Mouse (Mus musculus): ENCODE measurements around the gene Crispld2.

Crispld2 gene

DNA sequence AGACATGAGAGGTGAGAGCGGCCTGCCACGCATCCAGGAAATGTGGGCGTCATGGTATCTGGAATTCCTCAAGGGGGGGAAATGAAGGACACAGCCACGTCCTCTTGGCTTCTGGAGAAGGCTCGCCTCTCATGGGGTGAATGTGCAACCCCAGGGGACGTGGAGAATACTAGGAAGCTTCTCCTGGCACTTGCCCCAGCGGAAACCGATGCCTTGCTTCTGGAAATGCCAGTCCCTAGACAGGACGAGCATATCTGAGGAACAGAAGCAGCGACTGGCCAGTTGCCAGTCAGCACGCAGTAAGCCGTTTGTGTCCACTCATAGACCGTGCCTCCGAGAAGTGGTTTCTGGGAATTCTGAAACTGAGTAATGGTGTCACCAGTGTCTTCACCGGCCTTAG lies 45.0 kb downstream of the Crispld2 start:
- DNase-seq: peak; percentile 40 to 49

DNA sequence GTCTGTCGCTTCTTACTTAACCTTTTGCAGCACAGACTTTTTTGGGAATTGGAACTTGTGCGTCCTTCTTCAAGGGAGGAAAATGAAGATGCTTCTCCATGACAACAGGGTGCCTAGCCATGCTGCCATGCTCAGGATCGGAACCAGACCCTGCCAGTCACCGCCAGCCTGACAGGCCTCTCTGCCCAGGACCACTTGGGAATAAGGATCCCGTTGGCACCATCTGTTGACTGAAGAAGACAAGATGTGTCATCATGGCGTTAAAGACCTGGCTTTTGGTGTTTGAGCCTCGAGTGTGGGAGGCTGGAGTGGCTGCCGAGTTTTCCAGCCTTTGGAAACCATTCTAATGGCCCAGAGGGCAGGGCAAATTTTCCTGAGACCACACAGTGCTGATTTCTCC lies 45.4 kb downstream of the Crispld2 start:
- no peak for DNase-seq

GRCm38 (mm10) chr8:120038741-120039140 lies 46.5 kb downstream of the Crispld2 start:
- no peak for DNase-seq

DNA sequence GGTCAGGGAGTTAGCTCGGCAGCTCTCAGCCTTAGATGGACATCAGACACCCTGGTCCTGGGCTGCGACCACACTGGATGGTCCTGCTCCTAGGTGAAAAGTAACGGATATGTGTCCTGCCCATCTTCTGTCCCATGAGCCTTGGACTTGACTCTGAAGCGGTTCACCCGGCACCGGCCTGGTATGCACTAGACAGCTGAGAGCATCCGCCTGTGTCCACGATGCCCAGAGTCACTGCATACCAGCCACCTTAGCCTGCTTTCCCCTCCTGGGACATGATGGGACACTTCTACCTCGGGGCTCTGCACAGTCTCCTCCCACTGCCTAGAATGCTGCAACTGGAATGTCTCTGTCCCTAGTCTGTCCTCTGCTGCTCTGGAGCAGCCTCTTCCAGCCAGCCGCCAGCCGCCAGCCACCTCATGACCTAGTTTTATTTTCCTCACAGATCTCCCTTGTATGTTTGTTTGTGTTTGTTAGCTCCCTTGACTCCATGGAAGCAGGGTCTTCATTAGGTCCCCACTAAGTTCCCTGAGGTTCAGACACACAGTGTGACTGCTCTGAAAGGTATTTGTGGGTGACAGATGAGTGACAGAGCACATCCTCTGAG lies 47.2 kb downstream of the Crispld2 start:
- no peak for DNase-seq

DNA sequence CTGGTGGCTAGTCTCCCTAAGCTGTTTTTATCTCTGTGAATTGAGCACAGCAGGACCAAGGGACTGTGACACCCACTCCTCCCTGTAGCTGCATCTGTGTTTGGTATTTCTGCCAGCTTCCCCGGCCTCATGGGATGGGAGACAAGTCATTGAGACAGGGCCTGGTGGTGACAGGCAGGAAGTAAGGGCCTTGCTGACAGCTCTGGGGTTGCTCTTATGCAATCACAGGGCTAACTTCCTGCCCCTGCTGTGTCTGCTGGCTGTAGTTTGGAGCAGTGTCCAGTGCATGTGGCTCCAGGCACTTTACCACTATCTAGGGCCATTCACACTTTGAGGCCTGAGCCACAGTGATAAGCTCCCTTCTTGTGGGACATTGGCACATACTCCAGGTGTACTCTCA lies 48.6 kb downstream of the Crispld2 start:
- DNase-seq: peak; percentile 28 to 45

DNA sequence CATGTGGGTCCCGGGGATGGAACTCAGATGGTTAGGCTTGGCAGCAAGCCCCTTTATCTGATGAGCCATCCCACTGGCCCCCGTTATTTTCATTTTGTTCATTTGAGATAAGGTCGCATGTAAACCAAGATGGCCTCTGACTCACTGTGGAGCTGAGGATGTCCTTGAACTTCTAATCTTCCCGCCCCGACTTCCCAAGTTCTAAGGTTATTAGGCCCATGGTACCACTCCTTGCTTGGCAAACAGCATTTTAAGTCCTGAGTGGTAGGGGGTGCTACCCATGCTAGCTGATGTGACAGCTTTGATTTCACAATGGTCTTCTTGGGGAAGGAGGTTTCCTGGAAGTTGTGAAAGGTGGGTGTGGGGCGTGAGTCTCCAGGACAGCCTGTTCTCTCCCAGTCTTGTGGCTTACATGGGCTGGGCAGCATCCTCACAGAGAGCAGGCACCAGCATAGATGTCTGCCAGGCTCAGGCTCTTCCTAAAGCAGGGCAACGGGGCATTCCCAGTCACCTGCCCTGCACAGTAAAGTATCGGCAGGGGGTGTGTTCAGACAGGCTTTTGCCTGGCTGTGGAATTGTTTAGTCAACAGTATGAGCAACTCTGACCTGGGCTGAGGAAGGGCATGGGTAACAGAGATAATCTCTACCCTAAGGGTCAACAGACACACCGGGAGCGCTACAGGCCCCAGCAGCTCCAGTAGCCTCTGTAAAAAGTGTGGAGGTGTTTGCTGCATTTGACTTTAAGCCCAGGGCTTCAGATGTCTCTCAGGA lies 50.5 kb downstream of the Crispld2 start:
- DNase-seq: no peak

- no peak for DNase-seq
These were observed 52.7 kb downstream of the Crispld2 start for GRCm38 (mm10) chr8:120044907-120045306.

DNA sequence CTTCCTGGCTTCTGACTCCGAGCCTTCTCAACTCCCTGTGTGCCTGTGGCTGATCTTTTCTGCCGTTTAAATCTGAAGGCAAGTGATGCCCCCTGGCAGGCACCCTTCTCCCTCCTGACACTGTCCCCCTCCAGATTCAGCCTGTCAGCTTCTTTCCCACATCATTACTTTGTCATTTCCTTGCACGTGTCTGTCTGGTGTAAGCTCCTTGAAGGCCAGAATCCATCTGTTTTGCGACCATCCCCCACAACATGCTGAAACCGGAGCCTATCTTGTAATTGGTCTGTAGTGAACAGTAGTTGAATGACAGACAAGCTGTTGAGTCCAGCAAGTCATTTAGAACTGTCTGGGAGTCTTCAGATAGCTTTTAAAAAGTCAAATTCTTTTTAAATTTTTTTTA lies 53.2 kb downstream of the Crispld2 start:
- DNase-seq: no peak

DNA sequence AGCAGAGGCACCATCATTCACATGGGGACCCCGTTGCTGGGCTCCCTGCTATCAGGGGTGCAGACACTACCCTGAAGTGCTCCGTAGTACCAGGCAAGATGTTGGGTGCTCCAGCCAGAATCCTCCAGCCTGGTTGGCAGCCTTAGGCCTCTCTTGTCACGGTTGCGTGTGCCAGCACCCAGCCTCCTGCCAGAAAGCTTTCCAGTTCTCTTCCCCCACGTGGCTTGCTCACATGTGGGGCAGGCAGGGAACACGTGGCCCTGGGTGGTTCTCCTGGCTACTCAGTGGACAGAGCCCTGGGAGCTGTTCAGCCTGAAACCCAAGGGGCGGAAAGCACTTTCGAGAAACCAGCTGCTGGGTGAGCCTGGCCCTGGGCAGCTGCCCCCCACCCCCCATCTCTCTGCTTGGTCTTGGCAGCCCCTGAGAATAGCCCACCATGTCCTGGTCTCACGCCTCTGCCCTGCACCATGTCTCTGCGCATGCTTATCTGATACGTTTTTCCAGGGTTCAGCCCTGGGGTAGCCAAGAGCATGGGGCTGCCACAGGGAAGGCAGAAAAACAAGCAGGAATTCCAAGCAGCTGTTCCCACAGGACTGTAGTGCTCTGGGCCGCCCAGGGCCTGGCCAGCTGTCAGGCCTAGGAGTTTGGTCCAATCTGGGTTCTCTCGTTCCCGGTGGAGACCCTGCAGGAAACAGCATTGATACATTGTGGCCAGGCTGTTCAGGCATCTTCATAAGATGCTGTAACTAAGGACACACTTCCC lies 54.2 kb downstream of the Crispld2 start:
- DNase-seq: peak; percentile 97 to 98

- DNase-seq: no peak
These were observed 57.7 kb downstream of the Crispld2 start for GRCm38 (mm10) chr8:120049949-120050348.

DNA sequence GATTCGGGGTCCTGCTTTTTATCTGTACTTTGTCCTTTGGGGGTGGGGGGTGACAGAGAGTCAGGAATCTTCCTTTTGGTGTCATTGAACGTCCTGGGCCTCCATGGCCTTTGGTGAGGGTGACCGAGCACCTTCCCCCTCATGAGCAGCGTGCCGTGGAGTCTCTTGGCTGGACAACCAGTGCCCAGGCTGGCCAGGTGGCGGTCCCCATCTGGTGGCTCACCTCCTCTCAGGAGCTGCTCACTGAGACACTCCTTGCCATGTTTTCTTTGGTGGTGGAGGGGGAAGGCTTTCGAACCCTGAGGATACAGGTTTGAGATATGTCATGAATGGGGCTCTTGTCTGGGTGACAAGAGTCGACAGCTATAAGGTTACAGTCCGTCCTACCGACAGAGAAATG lies 58.1 kb downstream of the Crispld2 start:
- no peak for DNase-seq

GRCm38 (mm10) chr8:120051006-120051405 lies 58.8 kb downstream of the Crispld2 start:
- no peak for DNase-seq

DNA sequence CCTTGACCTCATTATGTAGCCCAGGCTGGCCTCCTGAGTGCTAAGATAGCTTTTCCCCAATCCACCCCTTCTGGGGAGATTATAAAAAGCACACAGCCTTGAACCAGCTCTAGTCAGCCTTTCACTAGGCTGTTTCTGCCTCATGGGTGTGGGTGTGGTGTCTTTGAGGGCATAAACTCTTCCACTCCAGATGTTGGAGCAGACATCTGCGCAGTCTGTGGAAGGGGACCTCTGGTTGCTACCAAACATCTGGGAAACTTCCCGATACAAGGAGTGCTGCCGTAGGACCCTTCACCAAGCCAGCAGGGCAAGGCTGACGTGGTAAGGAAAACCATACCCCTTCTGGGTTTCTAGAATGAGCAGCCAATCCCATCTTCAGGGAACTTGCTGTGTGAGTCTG lies 59.7 kb downstream of the Crispld2 start:
- no peak for DNase-seq

- DNase-seq: no peak
These were observed 60.1 kb downstream of the Crispld2 start for GRCm38 (mm10) chr8:120052318-120052717.

DNA sequence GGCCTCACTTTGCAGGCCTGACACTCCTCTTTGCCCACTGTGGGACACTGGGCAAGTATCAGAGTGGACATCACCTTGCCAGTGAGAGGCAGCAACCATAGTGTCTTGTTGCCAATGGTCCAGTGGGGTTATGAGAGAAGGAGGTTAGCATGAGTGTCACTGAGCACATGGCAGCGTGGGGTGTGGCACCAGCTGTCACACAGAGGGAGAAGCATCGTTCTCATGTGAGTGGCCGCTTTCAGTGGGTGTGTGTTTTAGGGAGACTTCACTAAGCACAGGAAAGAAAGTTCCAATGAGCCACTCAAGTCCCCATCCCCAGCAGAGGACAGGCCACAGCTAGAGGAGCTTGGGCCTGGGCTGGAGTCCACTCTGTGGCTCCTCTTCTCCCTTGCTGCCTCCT lies 62.6 kb downstream of the Crispld2 start:
- DNase-seq: no peak

DNA sequence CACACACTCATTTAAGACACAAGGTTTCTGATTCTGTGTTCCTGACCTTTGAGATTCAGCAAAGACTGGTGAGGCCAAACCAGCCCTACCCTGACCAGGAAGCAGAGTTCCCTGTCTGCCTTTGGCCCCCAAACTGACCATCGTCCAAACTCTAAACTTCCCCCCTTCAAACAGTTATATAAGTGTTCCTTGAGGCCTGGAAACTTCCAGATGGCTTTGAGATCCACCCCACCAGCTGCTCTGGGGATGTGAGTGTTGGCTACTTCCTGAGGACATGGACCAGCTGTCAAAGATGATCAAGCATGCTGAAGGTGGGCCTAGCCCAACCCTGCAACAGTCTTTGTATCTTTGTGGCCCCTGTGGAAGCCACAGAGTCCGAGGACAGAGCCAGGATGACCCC lies 64.8 kb downstream of the Crispld2 start:
- DNase-seq: peak; percentile 32 to 47

DNA sequence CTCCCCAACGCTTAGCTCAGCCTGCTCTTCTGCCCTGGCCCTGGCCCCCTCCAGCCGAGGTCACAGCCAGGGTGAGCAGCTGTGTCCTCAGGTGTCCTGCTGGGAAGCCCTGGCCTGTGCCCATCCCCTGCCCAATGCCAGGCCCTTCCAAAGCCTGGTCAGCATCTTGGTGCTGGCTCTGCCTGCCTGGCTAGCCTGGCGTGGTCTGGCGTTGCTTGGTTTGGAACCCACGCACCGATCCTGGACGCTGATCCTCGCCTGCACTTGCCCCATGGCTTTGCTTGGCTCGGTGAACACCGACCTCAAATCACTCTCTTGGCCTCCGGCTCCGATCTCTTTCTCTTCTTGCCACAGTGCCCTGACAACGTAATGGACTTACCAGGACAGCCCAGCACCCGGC lies 70.5 kb downstream of the Crispld2 start:
- DNase-seq: no peak

DNA sequence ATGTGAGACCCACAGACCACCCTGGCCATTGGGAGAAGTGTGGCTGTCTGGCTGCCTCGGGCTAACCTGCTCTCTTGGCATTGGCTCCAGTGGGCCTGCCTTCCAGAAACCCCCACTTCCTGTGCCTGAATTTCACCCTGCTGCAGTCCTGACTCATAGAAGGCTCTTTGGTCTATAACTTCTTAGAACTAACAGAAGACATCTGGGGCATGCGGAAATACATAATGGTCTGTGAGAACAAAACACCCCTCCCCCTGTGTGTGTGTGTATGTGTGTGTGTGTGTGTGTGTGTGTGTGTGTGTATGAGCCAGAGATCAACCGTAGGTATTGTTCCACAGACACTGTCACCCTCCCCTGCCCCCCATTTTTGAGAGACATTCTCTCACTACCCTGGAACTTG lies 71.1 kb downstream of the Crispld2 start:
- no peak for DNase-seq

GRCm38 (mm10) chr8:120065611-120066010 lies 73.4 kb downstream of the Crispld2 start:
- DNase-seq: no peak

DNA sequence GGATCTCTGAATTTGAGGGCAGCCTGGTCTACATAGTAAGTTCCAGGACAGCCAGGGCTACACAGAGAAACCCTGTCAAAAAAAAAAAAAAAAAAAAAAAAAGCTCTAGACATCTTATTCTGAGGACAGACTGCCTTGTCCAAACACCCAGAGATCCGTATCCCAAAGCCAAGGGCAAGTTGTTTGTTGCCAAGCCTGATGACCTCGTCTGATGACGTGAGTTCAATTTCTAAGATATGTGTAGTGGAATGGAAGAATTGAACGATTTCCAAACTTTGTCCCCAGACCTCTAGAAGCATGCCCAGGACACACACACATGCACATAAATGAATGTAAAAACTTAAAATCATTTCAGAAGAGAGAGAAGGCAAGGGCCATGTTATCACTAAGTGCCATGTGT lies 74.0 kb downstream of the Crispld2 start:
- no peak for DNase-seq

- DNase-seq: peak; percentile 73 to 79
These were observed 75.9 kb downstream of the Crispld2 start for GRCm38 (mm10) chr8:120067936-120068668.

DNA sequence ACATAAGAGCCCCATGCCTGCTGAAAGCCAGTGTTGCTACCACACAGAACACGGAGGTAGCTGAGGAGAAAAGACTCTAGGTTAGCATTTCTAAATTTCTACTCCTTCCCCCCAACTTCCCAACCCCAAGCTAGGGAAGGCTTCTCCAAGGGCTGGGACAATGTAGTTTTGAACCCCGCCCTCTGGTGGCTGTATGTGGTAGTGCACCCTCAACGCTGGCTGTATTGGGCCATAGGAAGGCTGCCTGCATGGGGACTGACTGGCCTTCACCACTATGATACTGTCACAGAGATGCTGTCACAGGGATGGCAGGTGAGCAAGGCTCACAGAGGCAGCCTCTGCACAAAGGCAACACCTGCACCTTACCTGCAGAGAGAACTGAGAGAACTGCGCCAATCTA lies 79.4 kb downstream of the Crispld2 start:
- DNase-seq: peak; percentile 65 to 89

- DNase-seq: peak in 1 of 2 experiments; percentile 28
These were observed 80.0 kb downstream of the Crispld2 start for GRCm38 (mm10) chr8:120072259-120072658.

Data from kidney, adult 8-10 months (tissue).